ENCODE assay signal across 9 mouse cellular contexts in genomic region chr7:16919395-16920149, GRCm38 (mm10). TPM values are rescaled to one million over a fixed set of nuclear protein-coding genes. Genes with fewer than 3 reads are reported as not detected.
DNase-seq lines count a peak whose midpoint lies in the region; ATAC-seq and TF ChIP-seq lines count a peak whose summit lies in the region.
"Had no signal": no experiment of that assay in that cellular context is flagged by ENCODE, and none has a peak within 500 bp of the region (broad histone marks: within the 10 kb centered on the region; RNA-seq: fewer than 3 reads in every experiment).

No protein-coding gene starts in this region.

- DNase-seq in layer of hippocampus, adult 2 months (ENCODE audit: low spot score in 2 of 2) = no peak
- no peak for DNase-seq in layer of hippocampus, postnatal 10 days (ENCODE audit: low spot score in 2 of 2)
- DNase-seq in thymus, postnatal 0 days (ENCODE audit: low spot score) = no peak
- no peak for DNase-seq in left cerebral cortex, postnatal 4 days

- intact Hi-C loops in left cerebral cortex, postnatal 4 days (cut with DNase I) = no loop called here

- 78% methylated on average over 13 of the region's 13 CpGs for WGBS in embryonic facial prominence, embryonic 12.5 days
- WGBS in intestine, embryonic 16.5 days = 70% methylated on average over 13 of the region's 13 CpGs
- 83% methylated on average over 13 of the region's 13 CpGs for WGBS in neural tube, embryonic 13.5 days

- peaks cover 47% of the 10 kb centered on the region for H3K4me1 ChIP-seq in embryonic facial prominence, embryonic 12.5 days
- H3K4me1 ChIP-seq in intestine, embryonic 16.5 days (ENCODE audit: control insufficient read depth, insufficient read depth, low read length) = peaks cover 45% of the 10 kb centered on the region
- H3K4me1 ChIP-seq in neural tube, embryonic 13.5 days (replicated peaks) = peaks cover 63% of the 10 kb centered on the region

- TF ChIP-seq CTCF in layer of hippocampus, adult 2 months (conservative IDR thresholded peaks at IDR 0.05) = no peak

- H3K27me3 ChIP-seq in embryonic facial prominence, embryonic 12.5 days = no peaks in the 10 kb centered on the region
- no peaks in the 10 kb centered on the region for H3K27me3 ChIP-seq in intestine, embryonic 16.5 days (replicated peaks; ENCODE audit: control insufficient read depth, insufficient read depth, low read length)
- H3K27me3 ChIP-seq in neural tube, embryonic 13.5 days = no peaks in the 10 kb centered on the region

- H3K27ac ChIP-seq in layer of hippocampus, adult 2 months = peak overlapping the region; percentile 100
- 0 out of 2 replicates have a peak overlapping the region, but pooled peaks have one; percentile 46 for H3K27ac ChIP-seq in embryonic facial prominence, embryonic 12.5 days
- H3K27ac ChIP-seq in intestine, embryonic 16.5 days (ENCODE audit: low read length) = peak overlapping the region; percentile 54
- peak overlapping the region; percentile 23; the same call in 1 of the 2 replicates for H3K27ac ChIP-seq in neural tube, embryonic 13.5 days (replicated peaks)

- ATAC-seq in embryonic facial prominence, embryonic 12.5 days (ENCODE audit: insufficient number of reproducible peaks, insufficient read depth, low FRiP score, low TSS enrichment) = no peak
- ATAC-seq in intestine, embryonic 16.5 days = no peak
- no peak for ATAC-seq in neural tube, embryonic 13.5 days (ENCODE audit: low read depth)
- ATAC-seq in granulocyte monocyte progenitor cell, adult 5-6 weeks (replicated peaks; ENCODE audit: poor library complexity, severe bottlenecking) = no peak

- peak overlapping the region; percentile 33 for H3K4me2 ChIP-seq in embryonic facial prominence, embryonic 12.5 days (replicated peaks)
- peak overlapping the region; percentile 20; the same call in 1 of the 2 replicates for H3K4me2 ChIP-seq in intestine, embryonic 16.5 days (ENCODE audit: low read depth, low read length)
- peak overlapping the region; percentile 98 for H3K4me2 ChIP-seq in neural tube, embryonic 13.5 days

- peaks cover 49% of the 10 kb centered on the region for H3K36me3 ChIP-seq in embryonic facial prominence, embryonic 12.5 days
- H3K36me3 ChIP-seq in intestine, embryonic 16.5 days (ENCODE audit: control insufficient read depth, insufficient read depth, low read length) = peaks cover 37% of the 10 kb centered on the region
- peaks cover 57% of the 10 kb centered on the region for H3K36me3 ChIP-seq in neural tube, embryonic 13.5 days

- H3K9ac ChIP-seq in embryonic facial prominence, embryonic 12.5 days = peak overlapping the region; percentile 10
- H3K9ac ChIP-seq in intestine, embryonic 16.5 days (ENCODE audit: low read depth, low read length) = peak overlapping the region; percentile 48; the same call in 1 of the 2 replicates
- peak overlapping the region; percentile 88 for H3K9ac ChIP-seq in neural tube, embryonic 13.5 days

- peak overlapping the region; percentile 83 for H3K4me3 ChIP-seq in layer of hippocampus, adult 2 months
- H3K4me3 ChIP-seq in embryonic facial prominence, embryonic 12.5 days = 0 out of 2 replicates have a peak overlapping the region, but pooled peaks have one; percentile 3
- H3K4me3 ChIP-seq in intestine, embryonic 16.5 days (ENCODE audit: low read length) = peak overlapping the region; percentile 9; the same call in 1 of the 2 replicates
- peak overlapping the region; percentile 61 for H3K4me3 ChIP-seq in neural tube, embryonic 13.5 days

- H3K9me3 ChIP-seq in embryonic facial prominence, embryonic 12.5 days = no peaks in the 10 kb centered on the region
- no peaks in the 10 kb centered on the region for H3K9me3 ChIP-seq in intestine, embryonic 16.5 days (ENCODE audit: control insufficient read depth, low read length)
- no peaks in the 10 kb centered on the region for H3K9me3 ChIP-seq in neural tube, embryonic 13.5 days

RNA-seq across cellular contexts. Expression of gene Calm3, which starts 4.3 kb away (rescaled TPM):
- 1,000 to 10,000 TPM; 2,074 to 2,160 TPM for total RNA-seq in layer of hippocampus, adult 2 months (2021)
- 1,000 to 10,000 TPM; 2,090 to 2,190 TPM for total RNA-seq in layer of hippocampus, postnatal 10 days (2021)
- polyA plus RNA-seq in embryonic facial prominence, embryonic 12.5 days (2016; fragmentation: Nextera tagmentation; extraction: Ambion mirVana) = 123 and 134 TPM in 2 replicates
- polyA plus RNA-seq in intestine, embryonic 16.5 days (2015; fragmentation: Nextera tagmentation; extraction: Ambion mirVana) = 163 and 171 TPM in 2 replicates
- polyA plus RNA-seq in neural tube, embryonic 13.5 days (2015; fragmentation: Nextera tagmentation; extraction: Ambion mirVana) = 275 and 297 TPM in 2 replicates
- total RNA-seq in granulocyte monocyte progenitor cell, adult 5-6 weeks (2014; fragmentation: Nextera tagmentation) = 188 and 246 TPM in 2 replicates
- total RNA-seq in granulocyte monocyte progenitor cell, adult 5-6 weeks (2017) = 463 and 465 TPM in 2 replicates
- 201 and 212 TPM in 2 replicates for polyA plus RNA-seq in thymus, postnatal 0 days (2015; fragmentation: Nextera tagmentation; extraction: Ambion mirVana)
- 1,000 to 10,000 TPM; 1,235 to 1,345 TPM for total RNA-seq in left cerebral cortex, postnatal 4 days (2021)

RNA-seq across cellular contexts. Expression of gene Ptgir, which starts 13.3 kb away (rescaled TPM):
- total RNA-seq in layer of hippocampus, adult 2 months (2021) = under 1 TPM; 0.10 to 0.20 TPM
- not detected for total RNA-seq in layer of hippocampus, postnatal 10 days (2021)
- polyA plus RNA-seq in embryonic facial prominence, embryonic 12.5 days (2016; fragmentation: Nextera tagmentation; extraction: Ambion mirVana) = 1.7 and 2.2 TPM in 2 replicates
- polyA plus RNA-seq in intestine, embryonic 16.5 days (2015; fragmentation: Nextera tagmentation; extraction: Ambion mirVana) = 2.5 and 3.2 TPM in 2 replicates
- 3.1 and 3.6 TPM in 2 replicates for polyA plus RNA-seq in neural tube, embryonic 13.5 days (2015; fragmentation: Nextera tagmentation; extraction: Ambion mirVana)
- 1.1 and 1.2 TPM in 2 replicates for total RNA-seq in granulocyte monocyte progenitor cell, adult 5-6 weeks (2014; fragmentation: Nextera tagmentation)
- total RNA-seq in granulocyte monocyte progenitor cell, adult 5-6 weeks (2017) = 2.2 and 2.6 TPM in 2 replicates
- polyA plus RNA-seq in thymus, postnatal 0 days (2015; fragmentation: Nextera tagmentation; extraction: Ambion mirVana) = 1.9 and 2.6 TPM in 2 replicates
- not detected for total RNA-seq in left cerebral cortex, postnatal 4 days (2021)

RNA-seq across cellular contexts. Expression of gene Pnmal2, which starts 24.9 kb away (rescaled TPM):
- 100 to 1,000 TPM; 348 to 373 TPM for total RNA-seq in layer of hippocampus, adult 2 months (2021)
- 100 to 1,000 TPM; 229 to 232 TPM for total RNA-seq in layer of hippocampus, postnatal 10 days (2021)
- 15.9 and 16.6 TPM in 2 replicates for polyA plus RNA-seq in embryonic facial prominence, embryonic 12.5 days (2016; fragmentation: Nextera tagmentation; extraction: Ambion mirVana)
- 4.9 and 5.4 TPM in 2 replicates for polyA plus RNA-seq in intestine, embryonic 16.5 days (2015; fragmentation: Nextera tagmentation; extraction: Ambion mirVana)
- 76.2 and 82.4 TPM in 2 replicates for polyA plus RNA-seq in neural tube, embryonic 13.5 days (2015; fragmentation: Nextera tagmentation; extraction: Ambion mirVana)
- not detected in 2 replicates for total RNA-seq in granulocyte monocyte progenitor cell, adult 5-6 weeks (2014; fragmentation: Nextera tagmentation)
- total RNA-seq in granulocyte monocyte progenitor cell, adult 5-6 weeks (2017) = 0.04 TPM in 1 of 2 replicates, not detected in the other
- 5.1 and 6.4 TPM in 2 replicates for polyA plus RNA-seq in thymus, postnatal 0 days (2015; fragmentation: Nextera tagmentation; extraction: Ambion mirVana)
- total RNA-seq in left cerebral cortex, postnatal 4 days (2021) = 100 to 1,000 TPM; 169 to 194 TPM
- total RNA-seq: hematopoietic stem cell, adult 5-6 weeks had no signal

RNA-seq across cellular contexts. Expression of gene Gng8, which starts 28.0 kb away (rescaled TPM):
- 1 to 10 TPM; 1.9 to 4.0 TPM for total RNA-seq in layer of hippocampus, adult 2 months (2021)
- 1 to 10 TPM in 1 of 2 experiments, under 1 TPM in 1; 0.94 to 1.3 TPM for total RNA-seq in layer of hippocampus, postnatal 10 days (2021)
- 21.5 and 22.7 TPM in 2 replicates for polyA plus RNA-seq in embryonic facial prominence, embryonic 12.5 days (2016; fragmentation: Nextera tagmentation; extraction: Ambion mirVana)
- 7.8 and 9.2 TPM in 2 replicates for polyA plus RNA-seq in intestine, embryonic 16.5 days (2015; fragmentation: Nextera tagmentation; extraction: Ambion mirVana)
- 15.4 and 24.1 TPM in 2 replicates for polyA plus RNA-seq in neural tube, embryonic 13.5 days (2015; fragmentation: Nextera tagmentation; extraction: Ambion mirVana)
- total RNA-seq in granulocyte monocyte progenitor cell, adult 5-6 weeks (2014; fragmentation: Nextera tagmentation) = not detected in 2 replicates
- 0.26 and 0.62 TPM in 2 replicates for total RNA-seq in granulocyte monocyte progenitor cell, adult 5-6 weeks (2017)
- 0.44 and 0.85 TPM in 2 replicates for polyA plus RNA-seq in thymus, postnatal 0 days (2015; fragmentation: Nextera tagmentation; extraction: Ambion mirVana)
- 1 to 10 TPM; 1.2 to 1.7 TPM for total RNA-seq in left cerebral cortex, postnatal 4 days (2021)

RNA-seq across cellular contexts. Expression of gene Pnmal1, which starts 39.9 kb away (rescaled TPM):
- 100 to 1,000 TPM; 103 to 121 TPM for total RNA-seq in layer of hippocampus, adult 2 months (2021)
- total RNA-seq in layer of hippocampus, postnatal 10 days (2021) = 10 to 100 TPM; 59.8 to 62.2 TPM
- 2.8 and 3.6 TPM in 2 replicates for polyA plus RNA-seq in embryonic facial prominence, embryonic 12.5 days (2016; fragmentation: Nextera tagmentation; extraction: Ambion mirVana)
- 2.7 and 2.9 TPM in 2 replicates for polyA plus RNA-seq in intestine, embryonic 16.5 days (2015; fragmentation: Nextera tagmentation; extraction: Ambion mirVana)
- polyA plus RNA-seq in neural tube, embryonic 13.5 days (2015; fragmentation: Nextera tagmentation; extraction: Ambion mirVana) = 37.6 and 39.7 TPM in 2 replicates
- not detected in 2 replicates for total RNA-seq in granulocyte monocyte progenitor cell, adult 5-6 weeks (2014; fragmentation: Nextera tagmentation)
- not detected in 2 replicates for total RNA-seq in granulocyte monocyte progenitor cell, adult 5-6 weeks (2017)
- 0.04 TPM in 2 replicates for polyA plus RNA-seq in thymus, postnatal 0 days (2015; fragmentation: Nextera tagmentation; extraction: Ambion mirVana)
- total RNA-seq in left cerebral cortex, postnatal 4 days (2021) = 10 to 100 TPM; 56.0 to 57.6 TPM
- total RNA-seq: hematopoietic stem cell, adult 5-6 weeks had no signal

Comparison
In these comparisons a context has a peak if more than half of its experiments do, and no peak if none do; other contexts are left out.
1. H3K27ac ChIP-seq: peak in every context shown above with its lines; median percentile 100 in layer of hippocampus, adult 2 months; 54 in intestine, embryonic 16.5 days; 46 in embryonic facial prominence, embryonic 12.5 days; 23 in neural tube, embryonic 13.5 days.
2. H3K4me3 ChIP-seq: peak in every context shown above with its lines; median percentile 83 in layer of hippocampus, adult 2 months; 61 in neural tube, embryonic 13.5 days; 9 in intestine, embryonic 16.5 days; 3 in embryonic facial prominence, embryonic 12.5 days.
3. H3K4me2 ChIP-seq: peak in every context shown above with its lines; median percentile 98 in neural tube, embryonic 13.5 days; 33 in embryonic facial prominence, embryonic 12.5 days; 20 in intestine, embryonic 16.5 days.
4. H3K9ac ChIP-seq: peak in every context shown above with its lines; median percentile 88 in neural tube, embryonic 13.5 days; 48 in intestine, embryonic 16.5 days; 10 in embryonic facial prominence, embryonic 12.5 days.
5. RNA of gene Pnmal2, which starts 24.9 kb away (total RNA-seq): 348 to 373 TPM in layer of hippocampus, adult 2 months, 229 to 232 TPM in layer of hippocampus, postnatal 10 days and 169 to 194 TPM in left cerebral cortex, postnatal 4 days; 0.04 TPM in granulocyte monocyte progenitor cell, adult 5-6 weeks; every median in the first group is over 100 times any median in the second.